Mouse (Mus musculus): ENCODE measurements around the gene Scg3.
"Not testable (repeated sequence)": the region's sequence is repeated elsewhere in the genome, so short reads cannot be mapped to it uniquely, and the experiment has no call there.

Scg3 gene

DNA sequence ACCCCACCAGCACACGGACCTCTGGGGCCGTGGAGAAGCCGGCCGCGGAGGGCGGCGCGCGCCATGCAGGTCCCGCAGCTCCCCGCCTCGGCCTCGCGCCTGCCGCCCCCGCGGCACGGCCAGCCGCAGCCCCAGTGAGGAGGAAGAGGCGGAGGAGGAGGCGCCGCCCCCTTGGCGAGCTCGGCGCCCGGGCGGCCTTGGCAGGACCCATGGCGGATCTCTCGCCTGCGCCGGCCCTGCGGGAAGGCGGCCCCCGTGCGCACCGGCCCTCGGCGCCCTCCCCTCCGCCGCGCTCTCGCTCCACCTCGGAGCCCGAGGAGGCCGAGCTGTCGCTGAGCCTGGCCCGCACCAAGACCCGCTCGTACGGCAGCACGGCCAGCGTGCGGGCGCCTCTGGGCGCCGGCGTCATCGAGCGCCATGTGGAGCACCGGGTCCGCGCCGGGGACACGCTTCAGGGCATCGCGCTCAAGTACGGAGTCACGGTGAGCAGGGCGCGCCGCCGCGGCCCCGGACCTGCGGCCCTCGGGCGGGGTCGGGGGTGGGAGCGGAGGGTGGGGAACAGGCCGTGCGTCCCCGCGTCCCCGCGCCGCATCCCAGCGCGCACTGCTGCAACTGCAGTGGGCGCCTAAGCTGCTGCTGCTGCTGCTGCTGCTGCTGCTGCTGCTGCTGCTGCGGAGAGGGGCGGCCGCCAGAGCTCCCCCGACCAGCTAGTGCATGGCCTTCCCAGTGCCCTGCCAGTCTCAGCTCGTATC is 58.1 kb downstream of the Scg3 start, which contains the start of gene Lysmd2:
Lysmd2 (plus strand) TSS at position 186 of the 752 bp plus-strand sequence.
- DNase-seq (ENCODE audit: low spot score) = peak; percentile 69

DNA sequence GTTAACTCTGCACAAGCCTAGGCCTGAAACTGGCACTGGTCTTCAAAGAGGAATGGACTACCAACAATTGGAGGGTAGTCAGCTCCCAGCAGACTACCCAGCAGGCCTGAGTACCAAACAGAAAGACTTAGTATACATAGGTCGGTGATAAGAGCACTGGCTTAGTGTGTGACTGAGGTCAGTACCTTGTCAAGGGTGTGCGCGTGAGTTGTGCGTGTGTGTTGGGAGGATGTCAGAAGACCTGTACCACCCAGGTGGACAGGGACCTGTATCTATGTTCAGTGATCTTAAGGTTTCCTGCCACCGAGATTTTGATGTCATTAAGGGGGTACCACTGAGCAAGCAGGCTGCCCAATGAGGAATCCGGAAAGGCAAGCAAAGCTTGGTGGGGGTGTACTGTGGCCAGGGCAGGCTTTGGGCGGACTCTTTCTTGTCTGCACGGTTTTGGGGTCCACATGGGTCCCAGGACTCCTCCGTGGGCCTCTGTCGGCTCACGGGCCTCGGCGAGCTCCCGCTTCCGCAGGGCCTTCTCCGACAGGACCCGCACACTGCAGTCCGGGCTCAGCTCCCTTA is 58.8 kb downstream of the Scg3 start:
- DNase-seq (ENCODE audit: low spot score) = no peak

GRCm38 (mm10) chr9:75621428-75621827 is 62.4 kb downstream of the Scg3 start:
- DNase-seq (ENCODE audit: low spot score) = no peak

- DNase-seq (ENCODE audit: low spot score) = not testable (repeated sequence)
Observed at GRCm38 (mm10) chr9:75619761-75620160, 64.1 kb downstream of the Scg3 start.

GRCm38 (mm10) chr9:75618836-75619400 is 64.9 kb downstream of the Scg3 start:
- no peak for DNase-seq (ENCODE audit: low spot score)

- no peak for DNase-seq (ENCODE audit: low spot score)
Observed at GRCm38 (mm10) chr9:75616560-75616959, 67.3 kb downstream of the Scg3 start.

- DNase-seq (ENCODE audit: low spot score) = peak; percentile 83
Observed at GRCm38 (mm10) chr9:75610571-75611493, 73.0 kb downstream of the Scg3 start, which contains the start of gene Tmod2. Gene Tmod2 (minus strand): TSS chr9:75611325.

GRCm38 (mm10) chr9:75609965-75610364 is 73.9 kb downstream of the Scg3 start:
- DNase-seq (ENCODE audit: low spot score) = peak; percentile 40

GRCm38 (mm10) chr9:75609505-75609904 is 74.4 kb downstream of the Scg3 start:
- no peak for DNase-seq (ENCODE audit: low spot score)

DNA sequence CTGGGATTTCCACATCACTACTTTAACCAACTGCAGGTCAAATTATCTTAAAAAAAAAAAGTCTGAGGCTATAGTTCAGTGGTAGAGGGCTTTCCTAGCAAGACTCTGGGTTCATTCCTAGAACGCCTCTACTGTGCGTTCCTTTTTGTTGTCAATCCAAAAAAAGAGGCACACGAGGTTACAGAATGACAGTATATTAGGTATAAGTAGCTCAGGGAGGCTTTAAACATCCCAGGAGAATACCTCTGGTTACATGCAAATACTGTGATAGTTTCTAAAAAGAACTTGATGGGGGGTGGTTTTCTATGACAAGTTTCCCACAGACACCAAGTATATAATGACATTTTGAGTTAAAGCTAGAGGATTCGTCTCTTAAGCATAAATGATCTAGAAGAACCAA is 76.4 kb downstream of the Scg3 start:
- no peak for DNase-seq (ENCODE audit: low spot score)

DNA sequence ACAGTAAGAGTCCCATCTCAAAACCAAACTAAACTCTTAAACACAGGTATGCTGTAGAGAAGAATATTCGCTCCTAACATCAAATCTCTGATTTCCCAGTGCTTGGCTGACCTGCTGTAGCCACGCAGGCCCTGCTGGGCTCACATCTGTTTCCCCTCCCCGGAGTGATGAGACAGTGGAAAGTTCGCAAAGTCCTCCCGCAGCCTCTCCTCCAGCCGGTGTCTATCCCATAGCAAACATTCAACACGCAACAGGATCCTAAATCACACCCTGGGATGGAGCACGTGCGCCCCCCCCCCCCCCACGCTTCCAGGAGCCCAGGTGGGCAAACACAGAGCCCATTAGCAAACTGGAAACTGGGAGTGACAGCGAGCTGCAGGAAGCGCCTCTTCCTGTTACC is 82.3 kb downstream of the Scg3 start:
- DNase-seq (ENCODE audit: low spot score) = peak; percentile 9

- no peak for DNase-seq (ENCODE audit: low spot score)
Observed at GRCm38 (mm10) chr9:75600166-75600934, 83.5 kb downstream of the Scg3 start.

GRCm38 (mm10) chr9:75599191-75599841 is 84.5 kb downstream of the Scg3 start:
- DNase-seq (ENCODE audit: low spot score) = no peak

DNA sequence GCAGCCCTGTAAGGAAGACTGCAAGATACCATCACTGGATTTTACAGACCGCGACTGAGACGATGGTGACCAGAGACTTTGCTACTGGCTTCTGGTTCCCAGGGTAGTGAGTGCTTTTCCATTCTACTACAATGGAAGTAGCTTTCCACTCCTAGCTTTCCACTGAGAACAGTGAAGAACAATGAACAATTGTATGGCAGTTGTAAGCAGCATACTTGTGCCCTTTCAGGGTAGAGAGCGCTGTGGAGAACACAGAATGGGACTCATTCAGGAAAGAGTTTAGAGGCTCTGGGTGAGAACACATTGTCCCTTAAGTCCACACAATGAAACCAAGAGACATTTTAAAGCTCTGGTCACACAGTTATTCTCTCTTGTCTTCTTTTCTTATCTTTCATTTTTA is 86.3 kb downstream of the Scg3 start:
- no peak for DNase-seq (ENCODE audit: low spot score)

- DNase-seq (ENCODE audit: low spot score) = no peak
Observed at GRCm38 (mm10) chr9:75597036-75597435, 86.8 kb downstream of the Scg3 start.

DNA sequence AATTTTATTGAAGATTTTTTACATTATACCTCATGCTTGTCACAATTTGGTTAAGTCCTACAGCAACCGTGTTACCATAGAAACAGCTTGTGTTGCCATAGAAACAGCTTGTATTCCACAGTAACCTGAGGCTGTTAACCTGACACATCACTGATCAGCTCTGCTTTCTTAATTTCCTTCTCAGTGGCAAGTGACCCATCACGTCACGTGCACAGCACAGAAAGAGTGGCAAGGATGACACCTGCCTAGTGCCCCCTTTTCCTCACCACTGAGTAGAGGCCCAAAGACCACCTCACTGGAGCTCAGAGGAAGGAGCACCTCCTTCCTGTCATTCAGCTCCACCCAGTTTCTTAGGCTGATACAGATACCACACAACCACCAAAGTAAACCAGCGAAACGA is 90.4 kb downstream of the Scg3 start:
- no peak for DNase-seq (ENCODE audit: low spot score)
